ENCODE assay signal across 15 mouse cellular contexts in genomic region chr12:99026291-99026690, GRCm38 (mm10).
DNase-seq lines count a peak whose midpoint lies in the region; ATAC-seq lines count a peak whose summit lies in the region.
"Had no signal": no experiment of that assay in that cellular context is flagged by ENCODE, and none has a peak within 500 bp of the region (broad histone marks: within the 10 kb centered on the region; RNA-seq: fewer than 3 reads in every experiment).

No protein-coding gene starts in this region.

- WGBS in forebrain, embryonic 14.5 days = 75% methylated on average over 2 of the region's 2 CpGs
- 91% methylated on average over 2 of the region's 2 CpGs for WGBS in forebrain, embryonic 10.5 days

- ATAC-seq in forebrain, embryonic 14.5 days = peak; percentile 50; the same call in 1 of the 2 replicates
- ATAC-seq: midbrain, embryonic 13.5 days had no signal

- intact Hi-C loops in left cerebral cortex, postnatal 4 days (cut with DNase I) = no loop called here

- H3K27me3 ChIP-seq in forebrain, embryonic 14.5 days (replicated peaks; ENCODE audit: control insufficient read depth, insufficient read depth, low read length) = no peaks in the 10 kb centered on the region
- H3K27me3 ChIP-seq in forebrain, embryonic 10.5 days (ENCODE audit: poor library complexity, severe bottlenecking) = peaks cover 49% of the 10 kb centered on the region
- H3K27me3 ChIP-seq: liver, embryonic 15.5 days; midbrain, embryonic 13.5 days had no signal

- DNase-seq in forebrain, embryonic 14.5 days (ENCODE audit: low spot score) = peak; percentile 67
- no peak for DNase-seq in forebrain, embryonic 10.5 days (ENCODE audit: extremely low spot score, low spot score)
- peak; percentile 79 for DNase-seq in left cerebral cortex, postnatal 4 days
- no peak for DNase-seq in left cerebral cortex, adult 11 months (ENCODE audit: low spot score)
- peak; percentile 77 to 84 for DNase-seq in cerebellum, postnatal 36 days
- DNase-seq in urinary bladder, adult 2 months (ENCODE audit: low spot score) = no peak
- no peak for DNase-seq in B cell, adult 2 months
- no peak for DNase-seq in kidney, adult 8-10 months
- DNase-seq: embryo, embryonic 11 days; kidney, adult 18-20 months; lung, postnatal 4 days; thymus, adult 2 months had no signal

- no peak overlapping the region for H3K4me2 ChIP-seq in forebrain, embryonic 14.5 days (ENCODE audit: low read length)
- H3K4me2 ChIP-seq: liver, embryonic 15.5 days; midbrain, embryonic 13.5 days; neural tube, embryonic 12.5 days had no signal

- H3K4me3 ChIP-seq in forebrain, embryonic 14.5 days (ENCODE audit: low read depth, low read length) = no peak overlapping the region
- H3K4me3 ChIP-seq in forebrain, embryonic 10.5 days = no peak overlapping the region
- H3K4me3 ChIP-seq: liver, embryonic 15.5 days; midbrain, embryonic 13.5 days; neural tube, embryonic 12.5 days had no signal

- no peaks in the 10 kb centered on the region for H3K9me3 ChIP-seq in forebrain, embryonic 14.5 days (replicated peaks; ENCODE audit: control insufficient read depth, low read length)
- no peaks in the 10 kb centered on the region for H3K9me3 ChIP-seq in forebrain, embryonic 10.5 days
- H3K9me3 ChIP-seq: liver, embryonic 15.5 days; midbrain, embryonic 13.5 days; neural tube, embryonic 12.5 days had no signal

- 0 out of 2 replicates have a peak, but pooled peaks cover 2% of the 10 kb centered on the region for H3K4me1 ChIP-seq in forebrain, embryonic 14.5 days (ENCODE audit: control insufficient read depth, insufficient read depth, low read length)
- peaks cover 15% of the 10 kb centered on the region; the same call in 1 of the 2 replicates for H3K4me1 ChIP-seq in forebrain, embryonic 10.5 days
- H3K4me1 ChIP-seq: liver, embryonic 15.5 days; neural tube, embryonic 12.5 days had no signal

- H3K36me3 ChIP-seq in forebrain, embryonic 14.5 days (ENCODE audit: control insufficient read depth, insufficient read depth, low read length) = no peaks in the 10 kb centered on the region
- no peaks in the 10 kb centered on the region for H3K36me3 ChIP-seq in forebrain, embryonic 10.5 days (replicated peaks)
- H3K36me3 ChIP-seq: liver, embryonic 15.5 days; midbrain, embryonic 13.5 days; neural tube, embryonic 12.5 days had no signal

- no peak overlapping the region for H3K27ac ChIP-seq in forebrain, embryonic 14.5 days (ENCODE audit: low read depth, low read length)
- H3K27ac ChIP-seq in forebrain, embryonic 10.5 days = no peak overlapping the region
- H3K27ac ChIP-seq: liver, embryonic 15.5 days; midbrain, embryonic 13.5 days; neural tube, embryonic 12.5 days had no signal

- H3K9ac ChIP-seq in forebrain, embryonic 14.5 days (ENCODE audit: low read length) = no peak overlapping the region
- H3K9ac ChIP-seq: liver, embryonic 15.5 days; midbrain, embryonic 13.5 days; neural tube, embryonic 12.5 days had no signal

Comparison
In these comparisons a context has a peak if more than half of its experiments do, and no peak if none do; other contexts are left out.
1. DNase-seq: peak in forebrain, embryonic 14.5 days (single experiment), left cerebral cortex, postnatal 4 days (single experiment) and cerebellum, postnatal 36 days (2 of 2); none in forebrain, embryonic 10.5 days (single experiment), left cerebral cortex, adult 11 months (single experiment), urinary bladder, adult 2 months (single experiment), B cell, adult 2 months (0 of 2) and kidney, adult 8-10 months (0 of 2).